Comparison of ENCODE assay signal across 26 mouse cellular contexts in the genomic region with DNA sequence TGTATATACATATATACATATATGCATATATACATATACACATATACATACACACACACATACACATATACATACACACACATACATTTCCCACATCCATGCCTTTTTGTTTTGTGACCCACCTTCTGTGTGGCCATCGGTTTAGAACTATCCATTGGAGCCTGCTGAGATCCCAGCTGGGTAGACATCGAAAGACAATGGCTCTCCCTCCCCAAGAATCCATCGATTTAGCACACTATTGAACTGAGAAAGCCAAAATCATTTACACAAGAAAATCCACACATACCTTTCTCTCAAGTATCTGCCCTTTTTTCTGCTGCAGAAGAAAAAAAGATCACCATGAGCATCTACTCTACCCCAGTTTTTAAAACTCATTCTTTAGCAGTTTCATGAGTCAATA.
"Had no signal": no experiment of that assay in that cellular context is flagged by ENCODE, and none has a peak within 500 bp of the region (broad histone marks: within the 10 kb centered on the region; RNA-seq: fewer than 3 reads in every experiment).

No protein-coding gene starts in this region.

- H3K4me3 ChIP-seq: heart, embryonic 13.5 days; heart, embryonic 15.5 days; hindbrain, embryonic 13.5 days; hindbrain, embryonic 15.5 days; layer of hippocampus, adult 2 months; left cerebral cortex, adult 2 months; limb, embryonic 10.5 days; limb, embryonic 12.5 days; liver, embryonic 13.5 days; liver, embryonic 15.5 days had no signal

- H3K36me3 ChIP-seq: heart, embryonic 13.5 days; heart, embryonic 15.5 days; hindbrain, embryonic 13.5 days; hindbrain, embryonic 15.5 days; limb, embryonic 10.5 days; limb, embryonic 12.5 days; liver, embryonic 13.5 days; liver, embryonic 15.5 days had no signal

- H3K27ac ChIP-seq: heart, embryonic 13.5 days; heart, embryonic 15.5 days; hindbrain, embryonic 13.5 days; hindbrain, embryonic 15.5 days; hindbrain, postnatal 0 days; layer of hippocampus, adult 2 months; left cerebral cortex, adult 2 months; limb, embryonic 10.5 days; limb, embryonic 12.5 days; liver, embryonic 13.5 days; liver, embryonic 15.5 days had no signal

- H3K27me3 ChIP-seq: heart, embryonic 13.5 days; heart, embryonic 15.5 days; hindbrain, embryonic 13.5 days; hindbrain, embryonic 15.5 days; limb, embryonic 12.5 days; liver, embryonic 13.5 days; liver, embryonic 15.5 days had no signal

- H3K4me1 ChIP-seq: hindbrain, embryonic 13.5 days; hindbrain, embryonic 15.5 days; limb, embryonic 12.5 days; liver, embryonic 15.5 days had no signal

- DNase-seq: gastrocnemius, postnatal 14 days; gastrocnemius, postnatal 36 days; heart, adult 18-20 months; heart, postnatal 14 days; heart, postnatal 36 days; kidney, adult 11 months; kidney, adult 2 months; kidney, adult 9 months; kidney, postnatal 10 days; kidney, postnatal 25 days; kidney, postnatal 4 days; liver; liver, embryonic 13.5 days had no signal

- H3K4me2 ChIP-seq: heart, embryonic 11.5 days; heart, embryonic 13.5 days; heart, embryonic 15.5 days; hindbrain, embryonic 13.5 days; hindbrain, embryonic 15.5 days; limb, embryonic 12.5 days; liver, embryonic 11.5 days; liver, embryonic 13.5 days; liver, embryonic 15.5 days had no signal

- H3K9me3 ChIP-seq: heart, embryonic 13.5 days; heart, embryonic 15.5 days; hindbrain, embryonic 13.5 days; hindbrain, embryonic 15.5 days; limb, embryonic 10.5 days; limb, embryonic 12.5 days; liver, embryonic 13.5 days; liver, embryonic 15.5 days had no signal

- H3K9ac ChIP-seq: heart, embryonic 13.5 days; heart, embryonic 15.5 days; hindbrain, embryonic 13.5 days; hindbrain, embryonic 15.5 days; limb, embryonic 12.5 days; liver, embryonic 13.5 days; liver, embryonic 15.5 days had no signal

- ATAC-seq: hindbrain, postnatal 0 days; intestine, embryonic 16.5 days had no signal
